Mouse (Mus musculus) CH12.LX (cell line): ENCODE measurements at regions not wholly inside any gene's neighbourhood (a gene's known extent, or its start where the extent isn't known, plus 50 kb on each side); places are given as distances from the start of the nearest gene placed in this dataset.

Source experiments
- DNase-seq: peaks from one replicate; pipeline ENCODE4 v3.0.0-alpha.2; 2013; ENCODE audit errors: extremely low read depth
- H3K27ac ChIP-seq: 2 replicates; pipeline ENCODE4 v1.5.1; 2012; ENCODE audit warnings: low read depth, mild to moderate bottlenecking, control low read depth, moderate library complexity; ENCODE audit not compliant: insufficient read depth
- H3K27me3 ChIP-seq: replicated peaks from 2 replicates; pipeline ENCODE3; 2012; ENCODE audit warnings: inconsistent platforms
- H3K36me3 ChIP-seq, 2 experiments: replicated peaks in 1 of 2; 2 replicates each; pipeline versions ENCODE3 to v1.6.1; 2012; ENCODE audit warnings: inconsistent platforms in 1 of 2, low read length in 1 of 2, mild to moderate bottlenecking in 1 of 2, mixed read lengths in 1 of 2, moderate library complexity in 1 of 2; ENCODE audit not compliant: control insufficient read depth in 1 of 2, insufficient read depth in 1 of 2
- H3K4me1 ChIP-seq, 2 experiments: 2 replicates each; pipeline ENCODE4 v1.6.1; 2012; ENCODE audit warnings: inconsistent platforms in 1 of 2, moderate library complexity in 1 of 2; ENCODE audit not compliant: insufficient read depth in 2 of 2, control insufficient read depth in 1 of 2
- H3K4me2 ChIP-seq: 2 replicates; pipeline ENCODE4 v1.6.1; 2012; ENCODE audit warnings: low read depth, mild to moderate bottlenecking, control low read depth; ENCODE audit not compliant: poor library complexity, insufficient read depth, severe bottlenecking
- H3K4me3 ChIP-seq, 3 experiments: fragments of 150-350 bp in 1 of 3; sonication (generic) in 1 of 3; replicated peaks in 1 of 3; 2 replicates each; pipeline versions ENCODE3 to v1.5.1; 2011 to 2012; ENCODE audit warnings: low read depth in 2 of 3, low read length in 2 of 3, mild to moderate bottlenecking in 2 of 3, moderate library complexity in 2 of 3, control low read depth in 1 of 3, improper control_type of control experiment in 1 of 3, inconsistent platforms in 1 of 3, mixed read lengths in 1 of 3; ENCODE audit not compliant: poor library complexity in 1 of 3
- H3K79me2 ChIP-seq: replicated peaks from 2 replicates; pipeline ENCODE4 v1.6.1; 2012; ENCODE audit warnings: mild to moderate bottlenecking, moderate library complexity; ENCODE audit not compliant: control insufficient read depth, poor library complexity, insufficient read depth, severe bottlenecking; ENCODE audit errors: extremely low read depth
- H3K9ac ChIP-seq: 2 replicates; pipeline ENCODE4 v1.6.1; 2012; ENCODE audit warnings: low read depth, mild to moderate bottlenecking, control low read depth, moderate library complexity; ENCODE audit not compliant: insufficient read depth
- H3K9me3 ChIP-seq: replicated peaks from 2 replicates; pipeline ENCODE3; 2012; ENCODE audit warnings: low read length, inconsistent platforms, mixed read lengths
- CHD1 ChIP-seq: IDR thresholded peaks from 2 replicates; pipeline ENCODE4 v1.6.1; 2012; ENCODE audit warnings: low read depth, low read length, improper control_type of control experiment, inconsistent platforms
- CHD2 ChIP-seq: IDR thresholded peaks from 2 replicates; pipeline ENCODE4 v1.6.1; 2011; ENCODE audit warnings: low read length, improper control_type of control experiment
- CTCF ChIP-seq, 2 experiments: IDR thresholded peaks in 1 of 2; conservative IDR thresholded peaks in 1 of 2; 2 replicates each; pipeline ENCODE4 v1.5.1; 2011 to 2012; ENCODE audit warnings: low read depth in 2 of 2, low read length in 2 of 2, improper control_type of control experiment in 1 of 2, inconsistent platforms in 1 of 2, mild to moderate bottlenecking in 1 of 2, moderate library complexity in 1 of 2
- E2F4 ChIP-seq: IDR thresholded peaks from 2 replicates; pipeline ENCODE4 v1.6.1; 2011; ENCODE audit warnings: low read depth, low read length, improper control_type of control experiment; ENCODE audit not compliant: insufficient replicate concordance
- EP300 ChIP-seq: IDR thresholded peaks from 2 replicates; pipeline ENCODE4 v1.6.1; 2011; ENCODE audit warnings: low read length, improper control_type of control experiment
- ETS1 ChIP-seq: conservative IDR thresholded peaks from 2 replicates; pipeline ENCODE4 v1.6.1; 2012; ENCODE audit warnings: low read depth, mild to moderate bottlenecking, inconsistent platforms, low read length, improper control_type of control experiment, moderate library complexity
- HCFC1 ChIP-seq: IDR thresholded peaks from 2 replicates; pipeline ENCODE4 v1.6.1; 2012; ENCODE audit warnings: low read depth, mild to moderate bottlenecking, inconsistent platforms, low read length, improper control_type of control experiment
- JUND ChIP-seq: conservative IDR thresholded peaks from 2 replicates; pipeline ENCODE4 v1.6.1; 2011; ENCODE audit warnings: low read depth, low read length, improper control_type of control experiment
- MAFK ChIP-seq: IDR thresholded peaks from 2 replicates; pipeline ENCODE4 v1.6.1; 2011; ENCODE audit warnings: low read length, improper control_type of control experiment; ENCODE audit not compliant: insufficient replicate concordance
- MAX ChIP-seq: IDR thresholded peaks from 2 replicates; pipeline ENCODE4 v1.6.1; 2011; ENCODE audit warnings: low read length, improper control_type of control experiment
- MEF2A ChIP-seq: IDR thresholded peaks from 2 replicates; pipeline ENCODE4 v1.6.1; 2014; ENCODE audit warnings: low read depth, mild to moderate bottlenecking, inconsistent platforms, low read length, improper control_type of control experiment, borderline replicate concordance
- MXI1 ChIP-seq: IDR thresholded peaks from 2 replicates; pipeline ENCODE4 v1.6.1; 2011; ENCODE audit warnings: mild to moderate bottlenecking, low read depth, low read length, improper control_type of control experiment
- NELFE ChIP-seq: IDR thresholded peaks from 2 replicates; pipeline ENCODE4 v1.6.1; 2011; ENCODE audit warnings: low read depth, low read length, improper control_type of control experiment
- NRF1 ChIP-seq: IDR thresholded peaks from 2 replicates; pipeline ENCODE4 v1.6.1; 2014; ENCODE audit warnings: low read depth, mild to moderate bottlenecking, inconsistent platforms, low read length, improper control_type of control experiment, moderate library complexity
- PAX5 ChIP-seq: IDR thresholded peaks from 2 replicates; pipeline ENCODE4 v1.6.1; 2012; ENCODE audit warnings: low read length, inconsistent platforms, mixed read lengths
- POLR2AphosphoS2 ChIP-seq: IDR thresholded peaks from 2 replicates; pipeline ENCODE4 v1.6.1; 2011; ENCODE audit warnings: low read depth, low read length, improper control_type of control experiment
- TCF12 ChIP-seq: IDR thresholded peaks from 2 replicates; pipeline ENCODE4 v1.6.1; 2014; ENCODE audit warnings: low read depth, mild to moderate bottlenecking, inconsistent platforms, low read length, improper control_type of control experiment
- UBTF ChIP-seq: IDR thresholded peaks from 2 replicates; pipeline ENCODE4 v1.6.1; 2012; ENCODE audit warnings: low read depth, mild to moderate bottlenecking, inconsistent platforms, low read length, improper control_type of control experiment, moderate library complexity
- USF2 ChIP-seq: conservative IDR thresholded peaks from 2 replicates; pipeline ENCODE4 v1.6.1; 2011; ENCODE audit warnings: low read depth, low read length, improper control_type of control experiment
- ZC3H11A ChIP-seq: IDR thresholded peaks from 2 replicates; pipeline ENCODE4 v1.6.1; 2012; ENCODE audit warnings: low read depth, mild to moderate bottlenecking, inconsistent platforms, low read length, improper control_type of control experiment
- ZMIZ1 ChIP-seq: IDR thresholded peaks from 2 replicates; pipeline ENCODE4 v1.6.1; 2012; ENCODE audit warnings: low read depth, mild to moderate bottlenecking, inconsistent platforms, low read length, improper control_type of control experiment
- ZNF384 ChIP-seq: IDR thresholded peaks from 2 replicates; pipeline ENCODE4 v1.6.1; 2012; ENCODE audit warnings: low read depth, low read length, improper control_type of control experiment, inconsistent platforms
- dilution Hi-C: fragments of 300-500 bp; cut with MboI; formaldehyde crosslinking; loops from 2 replicates; pipeline ENCODE4 v1.14.3; 2020; ENCODE audit warnings: low sequenced_read_pairs; ENCODE audit not compliant: extremely low pct_unique_long_range_greater_than_20kb, extremely low pct_ligation_motif_present
- in situ Hi-C: fragments of 300-500 bp; cut with MboI; formaldehyde crosslinking; loops from 3 replicates; pipeline ENCODE4 v1.14.3; 2019; ENCODE audit warnings: low sequenced_read_pairs, low pct_ligation_motif_present, low pct_unique_long_range_greater_than_20kb, mixed read lengths

- peak; percentile 74 for DNase-seq
- H3K79me2 ChIP-seq = no peaks in the 10 kb centered on the region
- H3K27me3 ChIP-seq = no peaks in the 10 kb centered on the region
- peaks cover 0 to 33% of the 10 kb centered on the region in 2 experiments; a peak in 2 of 4 replicates for H3K4me1 ChIP-seq
- H3K36me3 ChIP-seq = no peaks in the 10 kb centered on the region
- no peak overlapping the region for H3K27ac ChIP-seq
- TF ChIP-seq HCFC1 (no peak), TCF12 (peak; percentile 63; the same call in 1 of the 2 replicates), EP300 (peak; percentile 38; the same call in 1 of the 2 replicates)
- in situ Hi-C loops = no loop called here
- no peak overlapping the region for H3K4me2 ChIP-seq
- H3K4me3 ChIP-seq = no peak overlapping the region
- H3K9ac ChIP-seq = no peak overlapping the region
- H3K9me3 ChIP-seq = peaks cover 2% of the 10 kb centered on the region
- dilution Hi-C loops = no loop called here
Measured at GRCm38 (mm10) chr14:16173292-16173691, 75.8 kb upstream of the Ngly1 start.

- TF ChIP-seq HCFC1 (no peak), UBTF (no peak), CTCF (conservative IDR thresholded peaks at IDR 0.05 in 1 of 2, IDR thresholded peaks at IDR 0.05 in 1 of 2; ENCODE audit: low read depth in 2 of 2, low read length in 2 of 2) (no peak), ZC3H11A (no peak), ZMIZ1 (no peak), MXI1 (no peak), NRF1 (no peak), POLR2AphosphoS2 (no peak), E2F4 (no peak), ZNF384 (no peak), PAX5 (no peak), ETS1 (no peak), NELFE (no peak), MEF2A (no peak), MAX (no peak), CHD1 (no peak), MAFK (no peak), USF2 (no peak), CHD2 (no peak), JUND (no peak)
- dilution Hi-C loops = no loop called here
Measured at GRCm38 (mm10) chr14:16178227-16178626, 70.9 kb upstream of the Ngly1 start.

More at GRCm38 (mm10) chr14:16178227-16178626, 70.9 kb upstream of the Ngly1 start:
- Histone ChIP-seq H3K9me3 (peaks cover 2% of the 10 kb centered on the region), H3K4me2 (no peak overlapping the region), H3K79me2 (no peaks in the 10 kb centered on the region), H3K4me1 (peaks cover 0 to 20% of the 10 kb centered on the region in 2 experiments; a peak in 2 of 4 replicates), H3K27me3 (no peaks in the 10 kb centered on the region), H3K27ac (no peak overlapping the region), H3K4me3 (no peak overlapping the region), H3K36me3 (no peaks in the 10 kb centered on the region), H3K9ac (no peak overlapping the region)
- no peak for DNase-seq
- in situ Hi-C loops = loop anchor here (25.0 kb wide), 2 partner anchors 266 to 816 kb away; no protein-coding TSS in a partner anchor
